Mouse (Mus musculus) left cerebral cortex, postnatal 10 days (tissue): ENCODE measurements around the gene Sox3. TPM values are rescaled to one million over a fixed set of nuclear protein-coding genes. Genes with fewer than 3 reads are reported as not detected.

Experiments
- DNase-seq, 2 experiments: peaks; one replicate each; pipeline ENCODE4 v3.0.0; 2021 to 2022; ENCODE audit warnings: low spot score in 2 of 2, mixed read lengths in 1 of 2; ENCODE audit errors: extremely low spot score in 1 of 2
- intact Hi-C: fragments of 180-260 bp; cut with DNase I; formaldehyde crosslinking; loops from one replicate; pipeline ENCODE4 v1.15.1; 2025
- total RNA-seq, 2 experiments: library from RNA; stranded (reverse); gene quantifications; 2 replicates each; pipeline ENCODE4 v1.2.3; 2021

The Sox3 gene
- 1 to 10 TPM; 3.0 to 3.1 TPM for total RNA-seq

GRCm38 (mm10) chrX:60892801-60893681 lies at the start of gene Sox3:
Gene Sox3, minus strand, starts transcription at chrX:60893430.
- intact Hi-C loops = loop anchor here (2.0 kb wide), 1 partner anchor 150 kb away; no protein-coding TSS in a partner anchor
- peak in 1 of 2 experiments; percentile 27 for DNase-seq

GRCm38 (mm10) chrX:60940225-60940624 lies 47.0 kb upstream of the Sox3 start:
- DNase-seq = no peak

DNA sequence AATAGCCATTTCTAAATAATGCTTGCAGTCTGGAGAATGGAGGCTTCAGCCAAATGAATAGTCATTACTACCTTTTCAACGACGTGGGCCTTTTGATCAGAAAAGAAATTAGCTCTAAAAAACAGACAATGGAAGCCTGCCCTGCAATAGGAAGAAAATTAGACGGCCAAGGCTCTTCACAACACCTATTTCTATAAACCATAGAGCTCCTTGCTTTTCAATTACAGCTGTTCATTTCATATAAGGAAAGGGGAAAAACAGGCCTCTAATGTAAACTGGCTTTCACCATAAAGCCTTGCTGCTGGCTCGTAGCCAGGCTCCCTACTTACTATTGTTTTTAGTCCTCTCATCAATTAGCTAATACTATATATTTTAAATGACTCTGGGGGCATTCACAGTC lies 6.3 kb upstream of the Sox3 start:
- no peak for DNase-seq
- intact Hi-C loops = loop anchor here (5.0 kb wide), 1 partner anchor 407 kb away; no protein-coding TSS in a partner anchor

More at GRCm38 (mm10) chrX:60940225-60940624, 47.0 kb upstream of the Sox3 start:
- intact Hi-C loops = no loop called here

GRCm38 (mm10) chrX:60898641-60899040 lies 5.4 kb upstream of the Sox3 start:
- intact Hi-C loops = loop anchor here (5.0 kb wide), 1 partner anchor 406 kb away; no protein-coding TSS in a partner anchor
- no peak for DNase-seq

DNA sequence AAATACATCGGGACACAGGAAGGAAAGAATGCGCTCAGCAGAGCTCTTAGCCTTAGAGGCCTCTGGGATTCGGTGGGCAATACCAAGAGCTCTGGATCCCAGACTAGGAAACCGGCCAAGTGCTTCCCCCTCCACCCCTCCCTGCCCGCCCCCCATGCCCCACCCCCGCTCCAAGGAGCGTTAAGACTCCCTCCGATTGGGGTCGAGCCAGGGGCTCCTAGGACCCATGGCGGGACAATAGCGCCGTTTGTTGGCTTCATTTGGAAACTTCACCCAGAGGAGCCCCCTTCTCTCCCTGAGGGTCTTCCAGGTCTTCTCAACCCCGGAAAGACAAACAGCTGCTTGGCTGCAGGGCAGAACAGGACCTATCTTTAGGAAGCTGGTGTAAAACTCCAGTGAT lies 3.1 kb upstream of the Sox3 start:
- no peak for DNase-seq
- intact Hi-C loops = loop anchor here (5.0 kb wide), 1 partner anchor 404 kb away; no protein-coding TSS in a partner anchor

- DNase-seq = no peak
- intact Hi-C loops = loop anchor here (5.0 kb wide), 1 partner anchor 403 kb away; no protein-coding TSS in a partner anchor
These were observed 2.2 kb upstream of the Sox3 start for GRCm38 (mm10) chrX:60895416-60895815.

DNA sequence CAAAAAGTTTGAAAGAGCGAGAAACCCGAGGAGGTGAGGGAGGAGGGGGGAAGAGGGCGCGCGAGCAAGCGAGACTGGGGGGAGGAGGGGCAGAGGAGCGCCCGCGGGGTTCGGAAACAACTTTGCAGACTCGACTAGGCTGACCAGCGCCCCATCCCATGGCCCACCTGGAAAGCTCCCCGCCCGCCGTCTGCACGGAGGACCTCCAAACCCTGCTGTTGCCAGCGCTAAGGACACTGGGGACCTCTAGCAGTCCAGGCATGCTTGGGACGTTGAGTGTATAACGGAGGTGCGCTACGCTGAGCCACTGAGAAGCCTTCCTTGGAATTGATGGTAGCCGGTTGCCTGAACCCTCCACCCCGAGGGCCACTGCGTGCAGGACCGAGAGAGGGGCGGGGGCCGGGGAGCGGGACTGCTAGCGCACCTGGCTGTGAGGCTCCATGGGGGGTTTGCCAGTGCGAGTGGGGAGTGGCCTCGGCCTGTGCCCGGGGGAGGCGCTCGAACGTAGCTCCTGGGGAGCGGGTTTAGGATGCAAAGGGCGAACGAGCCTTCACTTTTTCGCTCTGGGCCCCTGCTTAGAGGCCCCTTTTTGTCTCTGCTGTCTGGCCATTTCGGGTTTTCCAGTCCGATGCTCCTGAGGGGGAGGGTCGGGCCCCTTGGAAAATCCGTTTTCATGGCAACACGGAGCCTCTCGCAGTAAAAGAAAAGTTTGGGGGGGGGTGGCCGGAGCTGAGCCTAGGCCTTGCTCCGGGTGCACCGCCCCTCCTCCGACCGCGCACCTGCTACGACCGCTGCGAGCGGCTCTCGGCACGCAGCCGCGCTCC lies 702 bp upstream of the Sox3 start:
- intact Hi-C loops = loop anchor here (2.0 kb wide), 1 partner anchor 149 kb away; no protein-coding TSS in a partner anchor
- no peak for DNase-seq

DNA sequence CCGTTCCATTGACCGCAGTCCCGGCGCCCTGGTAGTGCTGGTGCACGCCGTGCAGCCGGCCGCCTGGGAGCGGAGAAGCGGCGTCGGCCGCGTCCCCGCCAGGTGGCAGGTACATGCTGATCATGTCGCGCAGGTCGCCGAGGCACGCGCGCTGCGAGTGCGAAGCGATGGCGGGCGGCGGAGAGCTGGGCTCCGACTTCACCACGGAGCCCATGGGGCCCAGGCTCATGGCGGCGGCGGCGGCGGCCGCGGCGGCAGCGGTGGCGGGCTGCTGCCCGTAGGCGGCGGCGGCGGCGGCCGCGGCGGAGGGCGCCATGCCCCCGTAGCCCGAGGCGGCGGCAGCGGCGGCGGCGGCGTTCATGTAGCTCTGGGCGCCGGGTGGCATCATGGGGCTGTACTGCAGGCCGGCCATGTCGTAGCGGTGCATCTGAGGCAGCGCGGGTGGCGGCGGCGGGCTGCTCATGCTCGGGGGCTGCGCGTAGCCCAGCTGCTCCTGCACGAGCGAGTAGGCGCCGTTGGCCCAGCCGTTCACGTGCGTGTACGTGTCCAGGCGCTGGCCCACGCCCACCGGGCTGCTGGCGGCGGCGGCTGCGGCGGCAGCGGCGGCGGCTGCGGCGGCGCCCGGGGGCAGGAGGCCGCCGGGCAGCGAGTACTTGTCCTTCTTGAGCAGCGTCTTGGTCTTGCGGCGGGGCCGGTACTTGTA lies 981 bp downstream of the Sox3 start:
- DNase-seq = peak in 1 of 2 experiments; percentile 49
- intact Hi-C loops = loop anchor here (2.0 kb wide), 1 partner anchor 151 kb away; no protein-coding TSS in a partner anchor

- DNase-seq = no peak
- intact Hi-C loops = loop anchor here (2.0 kb wide), 1 partner anchor 151 kb away; no protein-coding TSS in a partner anchor
These were observed 1.7 kb downstream of the Sox3 start for GRCm38 (mm10) chrX:60891329-60892095.

DNA sequence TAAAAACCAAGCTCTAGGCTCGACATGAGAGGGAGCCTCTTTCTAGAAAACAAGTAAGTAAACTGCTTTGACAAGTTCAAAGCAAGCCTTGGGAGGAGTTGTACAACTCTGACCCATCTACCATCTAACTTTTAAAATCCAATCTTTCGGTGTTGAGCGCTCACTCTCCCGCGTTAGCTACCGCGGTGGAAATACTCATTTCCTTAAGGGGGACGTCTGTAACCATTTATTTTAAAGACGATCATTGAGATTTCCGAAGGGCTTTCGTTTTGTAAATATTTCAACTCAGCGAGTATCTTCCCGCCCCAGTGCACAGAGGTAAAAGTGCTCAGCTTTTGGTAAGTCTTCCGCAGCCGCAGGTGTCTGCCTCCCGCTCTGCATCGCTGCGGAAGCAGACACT lies 2.6 kb downstream of the Sox3 start:
- intact Hi-C loops = no loop called here
- no peak for DNase-seq

DNA sequence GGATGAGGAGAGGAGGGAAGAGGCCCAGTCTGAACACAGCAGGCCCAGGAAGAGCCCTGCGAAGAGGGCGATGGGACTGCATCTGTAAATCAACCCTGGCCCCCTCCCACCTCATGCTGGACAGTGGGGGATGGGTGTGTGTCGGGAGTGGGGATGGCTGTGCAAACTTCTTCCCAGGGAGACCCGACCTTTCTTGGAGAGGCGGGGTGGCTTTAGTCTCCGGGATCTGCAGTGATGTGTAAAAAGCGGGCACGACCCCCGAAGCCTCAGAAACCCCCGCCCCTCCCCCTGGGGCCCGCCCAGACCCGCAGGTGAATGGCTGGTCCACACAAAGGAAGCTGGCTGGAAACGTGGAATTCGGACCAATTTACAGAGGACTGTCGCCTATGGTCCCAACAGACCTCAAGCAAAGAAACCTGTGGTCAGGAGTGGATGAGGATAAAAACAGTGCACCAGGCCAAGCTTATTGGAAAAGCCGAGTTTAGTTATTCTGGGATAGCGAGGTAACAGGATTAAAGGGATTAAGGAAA lies 3.2 kb downstream of the Sox3 start:
- intact Hi-C loops = no loop called here
- no peak for DNase-seq
